Mouse (Mus musculus): ENCODE results near the gene Ube2e2. TPM values are rescaled to one million over a fixed set of nuclear protein-coding genes. Genes with fewer than 3 reads are reported as not detected.
"Not testable (repeated sequence)": the region's sequence is repeated elsewhere in the genome, so short reads cannot be mapped to it uniquely, and the experiment has no call there.

Gene Ube2e2
- total and polyA plus RNA-seq, 3 experiments, result 0.16 TPM; not detected in 2

GRCm38 (mm10) chr14:18573286-18573956 lies 320.6 kb downstream of the Ube2e2 start:
- H3K9me3 ChIP-seq (replicated peaks), result no peaks in the 10 kb centered on the region
- no peak overlapping the region for H3K4me3 ChIP-seq (ENCODE audit: low read depth, low read length)
- ATAC-seq (ENCODE audit: extremely low read depth, insufficient number of reproducible peaks, low FRiP score, poor library complexity, severe bottlenecking) (no peak), DNase-seq (ENCODE audit: low spot score) (no peak)
- H3K27me3 ChIP-seq (ENCODE audit: insufficient read depth, low read length), result peaks cover 2% of the 10 kb centered on the region; the same call in 1 of the 2 replicates
- H3K4me1 ChIP-seq (ENCODE audit: insufficient read depth, low read depth, low read length), result no peaks in the 10 kb centered on the region
- no peaks in the 10 kb centered on the region for H3K36me3 ChIP-seq (replicated peaks)
- TF ChIP-seq GATA1 (IDR thresholded peaks at IDR 0.05; ENCODE audit: borderline replicate concordance, low read length), result no peak
- TF ChIP-seq GATA2 (IDR thresholded peaks at IDR 0.05; ENCODE audit: borderline replicate concordance, low read depth, low read length), result no peak
- TF ChIP-seq TAL1 (conservative IDR thresholded peaks at IDR 0.05; ENCODE audit: low read depth, low read length), result no peak
- no peak for TF ChIP-seq CTCF (IDR thresholded peaks at IDR 0.05; ENCODE audit: low read depth, low read length)
- no peak for TF ChIP-seq POLR2AphosphoS5 (IDR thresholded peaks at IDR 0.05; ENCODE audit: insufficient replicate concordance, low read depth, low read length)

DNA sequence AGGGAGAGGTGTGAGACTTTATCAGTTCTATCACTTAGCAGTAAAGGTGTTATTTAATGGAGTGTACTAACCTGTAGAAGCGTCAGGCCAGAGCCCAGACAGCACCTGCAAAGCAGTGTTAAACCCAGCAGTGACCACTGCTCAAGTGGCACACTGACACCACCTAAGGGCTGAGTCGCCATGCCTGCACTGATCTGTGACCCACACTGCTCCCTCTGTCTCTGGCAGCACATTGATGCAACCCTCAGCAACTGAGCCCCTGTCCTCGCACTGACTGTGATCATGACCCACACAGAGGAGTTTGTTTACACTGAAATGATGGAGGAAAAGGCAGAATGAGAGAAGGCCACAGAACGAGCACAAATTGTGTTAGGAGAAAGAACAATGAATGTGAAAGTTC lies 321.2 kb downstream of the Ube2e2 start:
- no peak for DNase-seq (ENCODE audit: low spot score)
- H3K36me3 ChIP-seq (replicated peaks), result no peaks in the 10 kb centered on the region
- H3K4me3 ChIP-seq (ENCODE audit: low read depth, low read length), result no peak overlapping the region

GRCm38 (mm10) chr14:18569615-18570014 lies 324.5 kb downstream of the Ube2e2 start:
- no peak for DNase-seq (ENCODE audit: low spot score)
- Histone ChIP-seq H3K4me3 (ENCODE audit: low read depth, low read length) (no peak overlapping the region), H3K36me3 (replicated peaks) (no peaks in the 10 kb centered on the region), H3K27me3 (ENCODE audit: insufficient read depth, low read length) (peaks cover 2% of the 10 kb centered on the region; the same call in 1 of the 2 replicates), H3K9me3 (replicated peaks) (no peaks in the 10 kb centered on the region), H3K4me1 (ENCODE audit: insufficient read depth, low read depth, low read length) (no peaks in the 10 kb centered on the region)
- no peak for TF ChIP-seq TAL1 (conservative IDR thresholded peaks at IDR 0.05; ENCODE audit: low read depth, low read length)
- TF ChIP-seq GATA2 (IDR thresholded peaks at IDR 0.05; ENCODE audit: borderline replicate concordance, low read depth, low read length), result no peak
- no peak for TF ChIP-seq CTCF (IDR thresholded peaks at IDR 0.05; ENCODE audit: low read depth, low read length)
- TF ChIP-seq GATA1 (IDR thresholded peaks at IDR 0.05; ENCODE audit: borderline replicate concordance, low read length), result no peak
- no peak for TF ChIP-seq POLR2AphosphoS5 (IDR thresholded peaks at IDR 0.05; ENCODE audit: insufficient replicate concordance, low read depth, low read length)
- ATAC-seq (ENCODE audit: extremely low read depth, insufficient number of reproducible peaks, low FRiP score, poor library complexity, severe bottlenecking), result no peak

More for the DNA sequence above, 321.2 kb downstream of the Ube2e2 start:
- Histone ChIP-seq H3K4me1 (ENCODE audit: insufficient read depth, low read depth, low read length) (no peaks in the 10 kb centered on the region), H3K27me3 (ENCODE audit: insufficient read depth, low read length) (peaks cover 2% of the 10 kb centered on the region; the same call in 1 of the 2 replicates), H3K9me3 (replicated peaks) (no peaks in the 10 kb centered on the region)
- TF ChIP-seq POLR2AphosphoS5 (IDR thresholded peaks at IDR 0.05; ENCODE audit: insufficient replicate concordance, low read depth, low read length) (no peak), TAL1 (conservative IDR thresholded peaks at IDR 0.05; ENCODE audit: low read depth, low read length) (no peak), GATA2 (IDR thresholded peaks at IDR 0.05; ENCODE audit: borderline replicate concordance, low read depth, low read length) (no peak), GATA1 (IDR thresholded peaks at IDR 0.05; ENCODE audit: borderline replicate concordance, low read length) (no peak)
- no peak for ATAC-seq (ENCODE audit: extremely low read depth, insufficient number of reproducible peaks, low FRiP score, poor library complexity, severe bottlenecking)

- H3K27me3 ChIP-seq (ENCODE audit: insufficient read depth, low read length); H3K9me3 ChIP-seq (replicated peaks); DNase-seq (ENCODE audit: low spot score); H3K4me1 ChIP-seq (ENCODE audit: insufficient read depth, low read depth, low read length); H3K36me3 ChIP-seq (replicated peaks); H3K4me3 ChIP-seq (ENCODE audit: low read depth, low read length); ATAC-seq (ENCODE audit: extremely low read depth, insufficient number of reproducible peaks, low FRiP score, poor library complexity, severe bottlenecking): not testable (repeated sequence)
These were observed 329.1 kb downstream of the Ube2e2 start for GRCm38 (mm10) chr14:18564999-18565398.

GRCm38 (mm10) chr14:18555287-18555686 lies 338.8 kb downstream of the Ube2e2 start:
- H3K4me1 ChIP-seq (ENCODE audit: insufficient read depth, low read depth, low read length), result no peaks in the 10 kb centered on the region
- no peak overlapping the region for H3K4me3 ChIP-seq (ENCODE audit: low read depth, low read length)
- H3K9me3 ChIP-seq (replicated peaks), result no peaks in the 10 kb centered on the region
- no peaks in the 10 kb centered on the region for H3K27me3 ChIP-seq (ENCODE audit: insufficient read depth, low read length)
- TF ChIP-seq POLR2AphosphoS5 (IDR thresholded peaks at IDR 0.05; ENCODE audit: insufficient replicate concordance, low read depth, low read length), result no peak
- no peak for TF ChIP-seq CTCF (IDR thresholded peaks at IDR 0.05; ENCODE audit: low read depth, low read length)
- TF ChIP-seq GATA1 (IDR thresholded peaks at IDR 0.05; ENCODE audit: borderline replicate concordance, low read length), result no peak
- TF ChIP-seq TAL1 (conservative IDR thresholded peaks at IDR 0.05; ENCODE audit: low read depth, low read length), result no peak
- no peak for TF ChIP-seq GATA2 (IDR thresholded peaks at IDR 0.05; ENCODE audit: borderline replicate concordance, low read depth, low read length)
- no peaks in the 10 kb centered on the region for H3K36me3 ChIP-seq (replicated peaks)
- DNase-seq (ENCODE audit: low spot score), result no peak
- no peak for ATAC-seq (ENCODE audit: extremely low read depth, insufficient number of reproducible peaks, low FRiP score, poor library complexity, severe bottlenecking)

- TF ChIP-seq POLR2AphosphoS5 (IDR thresholded peaks at IDR 0.05; ENCODE audit: insufficient replicate concordance, low read depth, low read length) (no peak), CTCF (IDR thresholded peaks at IDR 0.05; ENCODE audit: low read depth, low read length) (no peak)
- H3K4me1 ChIP-seq (ENCODE audit: insufficient read depth, low read depth, low read length), result no peaks in the 10 kb centered on the region
- H3K27me3 ChIP-seq (ENCODE audit: insufficient read depth, low read length), result no peaks in the 10 kb centered on the region
- ATAC-seq (ENCODE audit: extremely low read depth, insufficient number of reproducible peaks, low FRiP score, poor library complexity, severe bottlenecking) (no peak), DNase-seq (ENCODE audit: low spot score) (no peak)
- no peaks in the 10 kb centered on the region for H3K9me3 ChIP-seq (replicated peaks)
- H3K36me3 ChIP-seq (replicated peaks), result no peaks in the 10 kb centered on the region
- H3K4me3 ChIP-seq (ENCODE audit: low read depth, low read length), result no peak overlapping the region
These were observed 339.5 kb downstream of the Ube2e2 start for GRCm38 (mm10) chr14:18554627-18554988.

All from G1E (cell line).